Mouse (Mus musculus) hindbrain, embryonic 16.5 days (tissue): ENCODE results near the gene Ccdc130. TPM values are rescaled to one million over a fixed set of nuclear protein-coding genes. Genes with fewer than 3 reads are reported as not detected.
"Not testable (repeated sequence)": the region's sequence is repeated elsewhere in the genome, so short reads cannot be mapped to it uniquely, and the experiment has no call there.

Source experiments
- ATAC-seq: fragments of 200-750 bp; cut with Nextera tagmentation; 2 replicates; pipeline ENCODE4 v1.8.0; 2017; ENCODE audit warnings: moderate TSS enrichment, moderate library complexity
- H3K27ac ChIP-seq: fragments of 300-500 bp; sonication (generic); 2 replicates; pipeline ENCODE4 v1.5.1; 2014; ENCODE audit warnings: low read depth, mild to moderate bottlenecking, control low read depth, low read length, moderate library complexity
- H3K27me3 ChIP-seq: fragments of 300-500 bp; sonication (generic); replicated peaks from 2 replicates; pipeline ENCODE4 v1.6.1; 2014; ENCODE audit warnings: low read length; ENCODE audit not compliant: control insufficient read depth, insufficient read depth
- H3K36me3 ChIP-seq: fragments of 300-500 bp; sonication (generic); 2 replicates; pipeline ENCODE4 v1.6.1; 2014; ENCODE audit warnings: mild to moderate bottlenecking, low read length, moderate library complexity, mixed read lengths; ENCODE audit not compliant: control insufficient read depth, insufficient read depth
- H3K4me1 ChIP-seq: fragments of 300-500 bp; sonication (generic); 2 replicates; pipeline ENCODE4 v1.6.1; 2014; ENCODE audit warnings: low read depth, low read length; ENCODE audit not compliant: control insufficient read depth, insufficient read depth
- H3K4me2 ChIP-seq: fragments of 300-500 bp; sonication (generic); 2 replicates; pipeline ENCODE4 v1.6.1; 2014; ENCODE audit warnings: mild to moderate bottlenecking, low read length, control low read depth, moderate library complexity
- H3K4me3 ChIP-seq: fragments of 300-500 bp; sonication (generic); 2 replicates; pipeline ENCODE4 v1.5.1; 2014; ENCODE audit warnings: mild to moderate bottlenecking, low read length, control low read depth, moderate library complexity
- H3K9ac ChIP-seq: fragments of 300-500 bp; sonication (generic); 2 replicates; pipeline ENCODE4 v1.6.1; 2014; ENCODE audit warnings: low read depth, mild to moderate bottlenecking, control low read depth, low read length, moderate library complexity
- H3K9me3 ChIP-seq: fragments of 300-500 bp; sonication (generic); 2 replicates; pipeline ENCODE4 v1.6.1; 2014; ENCODE audit warnings: mild to moderate bottlenecking, low read length, moderate library complexity; ENCODE audit not compliant: control insufficient read depth
- WGBS: fragments of 180-500 bp; shearing (Covaris S2); extraction: QIAGEN DNeasy Blood & Tissue Kit; methylation state at CpG from one replicate; pipeline ENCODE4 v1.1.7; 2014; 5-methylcytosine and 5-hydroxymethylcytosine counted together
- polyA plus RNA-seq: library from polyadenylated mRNA; unstranded; fragments of >200 nt; fragmentation: Nextera tagmentation; extraction: Ambion mirVana; gene quantifications from 2 replicates; pipeline ENCODE4 v1.2.1, GENCODE M21; 2015

Ccdc130 gene
- polyA plus RNA-seq = 23.0 and 25.0 TPM in 2 replicates

GRCm38 (mm10) chr8:84269950-84270773, at the start of gene Ccdc130:
Gene Ccdc130 (minus strand): TSS chr8:84270380.
- ATAC-seq = peak; percentile 99
- under 1% methylated on average over 44 of the region's 44 CpGs for WGBS
- Histone ChIP-seq H3K4me2 (peak within 1 kb of the TSS; percentile 93), H3K9me3 (no peaks in the 10 kb centered on the region), H3K27ac (peak within 1 kb of the TSS; percentile 66), H3K9ac (peak within 1 kb of the TSS; percentile 77), H3K36me3 (peaks cover 7% of the 10 kb centered on the region), H3K27me3 (no peaks in the 10 kb centered on the region), H3K4me1 (peaks cover 7% of the 10 kb centered on the region), H3K4me3 (peak within 1 kb of the TSS; percentile 54)

- no peak for ATAC-seq
- H3K36me3 ChIP-seq = no peaks in the 10 kb centered on the region
- H3K27me3 ChIP-seq = no peaks in the 10 kb centered on the region
- H3K9ac ChIP-seq = no peak overlapping the region
- WGBS = 74% methylated on average over 3 of the region's 3 CpGs
- H3K4me1 ChIP-seq = no peaks in the 10 kb centered on the region
- no peaks in the 10 kb centered on the region for H3K9me3 ChIP-seq
- no peak overlapping the region for H3K4me2 ChIP-seq
- no peak overlapping the region for H3K4me3 ChIP-seq
- H3K27ac ChIP-seq = no peak overlapping the region
These were observed 38.2 kb upstream of the Ccdc130 start for GRCm38 (mm10) chr8:84308376-84308775.

DNA sequence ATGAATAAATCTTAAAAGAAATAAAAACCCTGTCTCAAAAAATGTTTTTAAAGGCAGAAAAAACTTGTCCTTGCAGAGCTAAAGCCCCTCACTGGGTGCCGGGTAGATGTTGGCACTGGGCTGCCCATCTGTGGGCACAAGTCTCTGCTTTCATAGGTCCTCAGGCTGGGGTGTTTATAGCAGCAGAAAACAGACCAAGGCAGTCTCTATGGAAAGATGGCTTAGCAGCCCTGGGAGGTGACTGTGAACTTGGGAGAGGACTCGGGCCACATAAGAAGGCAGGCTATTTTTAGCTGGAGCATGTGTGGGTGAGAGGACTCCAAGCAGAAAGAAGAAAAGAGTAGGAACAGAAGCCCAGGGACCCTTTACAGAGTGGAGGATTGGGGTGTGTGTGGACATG, 33.8 kb upstream of the Ccdc130 start:
- no peaks in the 10 kb centered on the region for H3K36me3 ChIP-seq
- no peaks in the 10 kb centered on the region for H3K27me3 ChIP-seq
- 80% methylated on average over 2 of the region's 2 CpGs for WGBS
- no peaks in the 10 kb centered on the region; the same call in 1 of the 2 replicates for H3K9me3 ChIP-seq
- no peak overlapping the region for H3K4me2 ChIP-seq
- H3K9ac ChIP-seq = no peak overlapping the region
- H3K27ac ChIP-seq = no peak overlapping the region
- ATAC-seq = no peak
- no peak overlapping the region for H3K4me3 ChIP-seq
- H3K4me1 ChIP-seq = no peaks in the 10 kb centered on the region

GRCm38 (mm10) chr8:84297029-84297785, 27.0 kb upstream of the Ccdc130 start:
- Histone ChIP-seq H3K4me3 (no peak overlapping the region), H3K4me2 (no peak overlapping the region), H3K27ac (no peak overlapping the region), H3K9me3 (no peaks in the 10 kb centered on the region; the same call in 1 of the 2 replicates), H3K4me1 (no peaks in the 10 kb centered on the region), H3K27me3 (no peaks in the 10 kb centered on the region), H3K9ac (no peak overlapping the region), H3K36me3 (no peaks in the 10 kb centered on the region)
- ATAC-seq = no peak
- WGBS = 60% methylated on average over 5 of the region's 5 CpGs

DNA sequence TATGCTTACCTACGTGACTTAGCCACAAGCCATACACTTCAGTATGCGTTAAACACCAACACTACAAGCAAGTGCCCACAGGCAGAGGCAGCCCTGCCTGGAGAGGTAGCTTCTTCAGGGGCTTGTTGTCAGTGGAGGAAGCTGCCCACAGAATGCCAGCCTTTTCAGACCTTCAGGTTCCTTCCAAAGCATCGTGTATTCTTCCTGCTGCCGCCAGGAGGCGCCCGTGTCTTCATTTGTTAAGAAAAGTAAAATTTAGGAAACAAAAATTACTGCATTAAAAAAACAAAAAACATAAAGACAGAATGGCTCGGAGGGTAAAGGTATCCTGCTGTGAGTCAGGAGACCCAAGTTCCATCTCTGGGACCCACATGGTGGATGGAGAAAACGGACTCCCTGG, 21.5 kb upstream of the Ccdc130 start:
- H3K9ac ChIP-seq = no peak overlapping the region
- ATAC-seq = no peak
- H3K27me3 ChIP-seq = no peaks in the 10 kb centered on the region
- H3K4me1 ChIP-seq = no peaks in the 10 kb centered on the region
- H3K4me2 ChIP-seq = no peak overlapping the region
- no peaks in the 10 kb centered on the region for H3K9me3 ChIP-seq
- no peak overlapping the region for H3K27ac ChIP-seq
- H3K4me3 ChIP-seq = no peak overlapping the region
- H3K36me3 ChIP-seq = no peaks in the 10 kb centered on the region
- 22% methylated on average over 8 of the region's 8 CpGs for WGBS

- Histone ChIP-seq H3K36me3 (no peaks in the 10 kb centered on the region), H3K9ac (no peak overlapping the region), H3K4me1 (no peaks in the 10 kb centered on the region), H3K9me3 (no peaks in the 10 kb centered on the region), H3K27ac (no peak overlapping the region), H3K4me2 (no peak overlapping the region), H3K27me3 (no peaks in the 10 kb centered on the region), H3K4me3 (no peak overlapping the region)
- ATAC-seq = no peak
- WGBS = 54% methylated on average over 5 of the region's 5 CpGs
These were observed 20.9 kb upstream of the Ccdc130 start for GRCm38 (mm10) chr8:84291086-84291485.

DNA sequence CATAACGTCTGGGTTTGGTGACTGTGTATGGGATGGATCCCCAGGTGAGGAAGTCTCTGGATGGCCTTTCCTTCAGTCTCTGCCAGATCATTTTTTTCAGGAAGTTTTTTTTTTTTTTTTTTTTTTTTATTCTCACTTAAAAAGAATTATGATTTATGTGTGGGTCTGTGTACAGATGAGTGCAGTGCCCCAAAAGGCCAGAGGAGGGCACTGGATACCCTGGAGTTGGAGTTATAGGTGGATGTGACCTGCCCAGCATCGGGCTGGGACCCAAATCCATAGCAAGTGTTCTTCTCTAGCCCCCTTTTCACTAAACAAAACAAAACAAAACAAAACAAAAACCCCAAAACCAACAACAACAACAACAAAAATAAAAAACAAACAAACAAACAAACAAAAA, 18.7 kb upstream of the Ccdc130 start:
- no peak overlapping the region for H3K4me2 ChIP-seq
- no peak for ATAC-seq
- no peaks in the 10 kb centered on the region for H3K27me3 ChIP-seq
- H3K27ac ChIP-seq = no peak overlapping the region
- no peaks in the 10 kb centered on the region for H3K36me3 ChIP-seq
- H3K9me3 ChIP-seq = no peaks in the 10 kb centered on the region
- no peak overlapping the region for H3K4me3 ChIP-seq
- H3K4me1 ChIP-seq = no peaks in the 10 kb centered on the region
- no peak overlapping the region for H3K9ac ChIP-seq
- 58% methylated on average over 2 of the region's 2 CpGs for WGBS

GRCm38 (mm10) chr8:84285665-84286064, 15.5 kb upstream of the Ccdc130 start:
- H3K9me3 ChIP-seq, H3K4me3 ChIP-seq, ATAC-seq, H3K4me1 ChIP-seq, H3K9ac ChIP-seq, H3K27ac ChIP-seq, H3K4me2 ChIP-seq, H3K27me3 ChIP-seq, H3K36me3 ChIP-seq: not testable (repeated sequence)
- 60% methylated on average over 5 of the region's 5 CpGs for WGBS

DNA sequence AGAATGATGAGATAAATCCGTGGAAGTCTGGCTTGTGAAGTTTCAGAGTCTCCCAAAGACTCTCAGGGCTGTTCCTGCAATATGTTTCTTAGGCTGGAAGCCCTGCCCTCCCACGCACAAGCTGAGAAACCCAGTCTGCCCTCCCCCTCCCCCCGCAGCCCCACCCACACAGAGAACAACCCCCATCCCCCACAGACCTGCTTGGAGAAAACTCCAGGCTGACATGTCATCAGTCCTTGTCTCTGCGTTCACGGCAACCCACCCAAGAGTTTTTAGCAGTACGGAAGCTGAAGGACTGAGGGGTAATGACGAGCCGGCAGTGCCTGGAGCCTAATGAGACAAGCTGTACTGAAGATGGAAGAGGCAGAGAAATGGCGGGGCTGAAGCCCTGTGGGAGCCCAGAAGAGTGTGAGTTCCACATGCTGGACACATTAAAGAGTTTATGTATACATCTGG, 14.5 kb upstream of the Ccdc130 start:
- no peak overlapping the region for H3K9ac ChIP-seq
- no peak overlapping the region for H3K27ac ChIP-seq
- no peaks in the 10 kb centered on the region for H3K4me1 ChIP-seq
- no peak for ATAC-seq
- WGBS = 31% methylated on average over 9 of the region's 9 CpGs
- H3K36me3 ChIP-seq = no peaks in the 10 kb centered on the region
- H3K9me3 ChIP-seq = no peaks in the 10 kb centered on the region
- H3K4me3 ChIP-seq = no peak overlapping the region
- no peaks in the 10 kb centered on the region for H3K27me3 ChIP-seq
- no peak overlapping the region for H3K4me2 ChIP-seq
